Mouse (Mus musculus): ENCODE measurements around the gene Ercc6.

The Ercc6 gene

DNA sequence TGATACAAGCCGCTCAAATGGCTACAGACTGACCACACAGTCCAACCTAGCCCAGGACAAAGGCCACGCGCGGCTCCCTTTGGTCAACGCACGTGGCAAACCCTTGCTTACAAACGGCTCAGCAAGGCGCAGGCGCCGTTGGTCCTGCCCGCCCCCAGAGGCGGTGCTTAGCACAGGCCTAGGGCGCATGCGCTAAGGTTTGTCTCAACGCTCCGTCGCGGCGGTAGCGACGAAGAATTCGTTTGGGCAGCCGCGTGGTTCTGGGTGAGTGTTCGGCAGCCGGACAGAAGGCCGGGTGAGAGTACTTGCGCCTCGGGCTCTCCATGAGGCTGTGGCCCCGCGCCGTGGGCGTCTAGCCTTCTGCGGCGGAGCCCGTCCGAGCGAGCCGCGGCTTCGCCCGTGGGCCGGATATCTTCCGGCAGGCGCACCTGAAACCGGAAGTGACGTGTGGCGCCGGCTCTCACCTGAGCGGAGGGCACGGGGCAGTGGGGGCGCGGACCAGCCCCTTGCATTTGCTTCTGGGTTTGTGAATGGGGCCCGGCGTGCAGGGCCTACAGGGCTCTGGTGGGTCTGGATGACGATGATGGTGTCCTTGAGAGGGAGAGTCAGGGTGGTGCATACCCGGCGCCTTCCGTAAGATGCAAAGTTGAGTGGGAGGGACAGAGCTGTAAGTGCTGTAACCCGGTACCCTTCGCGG, at the start of gene Ercc6:
TSS of gene Ercc6 (plus strand) at position 186 of the 697 bp plus-strand sequence.
- DNase-seq (ENCODE audit: low spot score) = peak; percentile 96

DNA sequence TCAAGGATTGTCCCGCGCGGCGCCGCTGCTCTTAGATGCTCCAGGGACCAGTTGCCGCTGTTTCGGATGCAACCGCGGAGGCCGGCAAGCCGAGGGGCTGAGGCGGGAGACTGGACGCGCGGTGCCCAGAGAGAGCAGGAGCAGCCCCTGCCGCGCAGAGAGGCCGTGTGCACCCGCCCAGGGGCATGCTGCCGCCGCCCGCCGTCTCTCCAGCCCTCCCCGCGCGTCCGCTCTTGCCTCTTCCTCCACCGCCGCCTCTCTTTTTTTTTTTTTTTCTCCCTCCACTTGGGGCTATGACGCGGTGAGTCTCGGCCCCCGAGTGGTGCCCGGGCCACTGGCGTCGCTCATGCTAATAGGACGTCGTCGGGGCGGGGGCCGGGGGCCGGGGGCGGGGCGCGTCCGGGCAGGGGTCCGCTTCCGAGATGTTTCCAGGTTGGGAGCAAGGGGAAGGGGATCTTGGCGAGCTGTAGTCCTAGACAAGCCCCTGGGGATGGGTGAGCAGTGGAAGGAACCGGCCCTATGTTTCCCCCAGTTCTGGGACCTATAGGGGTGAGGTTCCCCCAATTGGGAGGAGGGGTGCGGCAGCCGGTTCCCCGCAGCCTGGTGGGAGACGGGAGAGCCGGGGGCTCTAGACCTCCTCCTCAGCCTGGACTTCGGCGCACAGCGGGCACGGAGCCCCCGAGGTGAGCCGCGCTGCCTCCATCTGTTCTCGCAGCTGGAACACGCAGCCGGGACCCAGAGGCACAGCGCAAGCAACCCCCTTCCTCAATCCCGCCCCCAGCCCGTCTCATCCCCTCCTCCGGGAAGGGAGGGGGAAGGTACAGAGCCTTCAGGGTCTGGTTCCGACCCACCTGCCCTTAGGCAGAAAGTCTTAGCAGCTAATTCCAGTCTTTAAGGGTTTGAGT, 48.5 kb upstream of the Ercc6 start, which contains the start of gene Slc18a3:
TSS of gene Slc18a3 (minus strand) at position 250 of the 905 bp plus-strand sequence.
- no peak for DNase-seq (ENCODE audit: low spot score)

DNA sequence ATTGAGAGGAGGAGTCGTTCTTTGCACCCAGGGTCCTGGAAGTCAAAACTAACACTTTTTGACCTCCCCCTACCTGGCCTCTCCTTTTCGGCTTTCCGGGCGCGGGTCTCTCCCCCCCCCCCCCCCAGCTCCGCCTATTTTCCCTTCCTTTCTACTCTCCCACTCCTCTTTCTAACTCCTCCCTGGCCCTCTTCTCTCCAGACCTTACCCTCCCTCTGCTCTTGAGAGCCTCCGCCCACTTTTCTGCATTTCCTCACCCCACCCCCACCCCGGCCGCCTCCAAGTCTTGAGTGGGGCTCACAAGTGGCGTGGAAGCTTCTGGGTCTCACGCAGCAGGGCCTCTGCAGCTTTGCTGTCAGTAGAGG, 47.8 kb upstream of the Ercc6 start:
- DNase-seq (ENCODE audit: low spot score) = no peak

DNA sequence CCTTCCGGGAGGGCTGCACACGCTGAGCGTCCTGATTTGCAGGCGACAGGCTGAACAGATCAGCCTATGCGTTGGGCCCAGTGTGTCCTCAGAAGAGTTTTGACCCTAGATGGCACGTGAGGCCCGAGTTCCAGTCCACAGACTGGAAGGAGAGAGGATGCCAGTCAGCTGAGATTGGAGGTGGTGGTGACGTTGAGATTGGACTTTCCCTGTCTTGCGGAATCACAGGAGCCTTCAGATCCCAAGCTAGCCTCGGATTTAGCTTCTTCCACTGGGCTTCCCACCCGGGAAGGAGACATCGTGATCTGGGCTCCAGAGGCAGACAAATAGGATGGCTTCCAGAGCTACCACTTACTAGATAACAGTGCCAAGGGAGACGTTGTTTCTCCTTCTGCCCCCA, 47.4 kb upstream of the Ercc6 start, which contains the start of gene Chat:
TSS of gene Chat (minus strand) at position 101 of the 400 bp plus-strand sequence.
- DNase-seq (ENCODE audit: low spot score) = no peak

DNA sequence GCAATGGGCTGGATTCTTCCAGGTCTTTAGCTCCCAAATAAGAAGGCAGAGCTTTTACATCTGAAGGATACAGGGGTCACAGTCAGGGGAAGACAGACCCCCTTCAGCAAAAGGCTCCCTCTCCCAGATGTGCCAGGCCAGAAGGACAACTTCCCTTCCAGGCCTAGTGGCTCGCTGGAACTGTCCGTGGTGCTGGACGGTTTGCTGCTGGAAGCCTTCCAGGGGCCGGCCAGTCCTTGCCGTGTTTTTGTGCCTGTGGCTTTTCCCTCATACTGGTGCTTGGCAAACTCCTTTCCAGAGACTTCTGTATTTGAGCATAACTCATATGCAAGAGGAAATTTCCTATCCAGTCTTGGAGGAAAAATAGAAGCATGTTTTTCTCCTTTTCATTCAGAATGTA, 45.7 kb upstream of the Ercc6 start:
- DNase-seq (ENCODE audit: low spot score) = peak; percentile 68

DNA sequence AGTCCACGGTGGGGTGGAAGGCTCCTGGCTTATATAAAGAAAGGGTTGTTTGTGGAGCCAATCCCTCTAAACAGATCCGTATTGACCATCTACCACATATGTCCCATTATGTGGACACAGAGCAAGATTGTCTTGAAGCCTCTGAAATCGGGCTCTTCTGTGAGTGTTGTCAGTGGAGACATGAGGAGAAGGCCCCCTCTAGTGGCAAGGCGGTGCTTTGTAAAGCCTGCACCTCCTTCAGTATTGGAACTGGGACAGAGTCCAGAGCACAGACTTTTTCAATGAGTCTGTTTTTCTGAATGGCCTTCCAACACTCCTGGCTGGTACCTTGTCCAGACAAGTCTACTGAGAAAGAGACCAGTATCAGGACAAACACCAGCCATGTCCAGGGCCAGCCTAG, 40.3 kb upstream of the Ercc6 start:
- DNase-seq (ENCODE audit: low spot score) = peak; percentile 76

DNA sequence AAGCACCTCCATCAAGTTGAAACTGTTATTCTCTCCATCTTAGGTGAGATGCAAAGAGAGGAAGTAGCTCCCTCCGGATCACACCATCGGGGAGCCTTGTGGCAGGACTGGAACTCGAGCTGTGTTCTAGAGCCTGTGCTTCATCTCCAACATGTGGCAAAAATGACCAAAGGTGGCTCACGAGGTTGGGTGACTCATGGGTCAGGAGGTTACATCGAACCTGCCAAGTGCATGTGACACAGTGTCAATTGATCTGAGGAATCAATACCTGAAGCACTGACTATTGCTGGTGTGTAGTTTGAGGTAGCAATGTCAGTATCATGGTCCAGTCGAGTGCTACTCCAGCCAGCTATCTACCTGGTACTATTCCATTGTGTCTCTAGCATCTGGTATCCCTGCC, 36.8 kb upstream of the Ercc6 start:
- DNase-seq (ENCODE audit: low spot score) = no peak

DNA sequence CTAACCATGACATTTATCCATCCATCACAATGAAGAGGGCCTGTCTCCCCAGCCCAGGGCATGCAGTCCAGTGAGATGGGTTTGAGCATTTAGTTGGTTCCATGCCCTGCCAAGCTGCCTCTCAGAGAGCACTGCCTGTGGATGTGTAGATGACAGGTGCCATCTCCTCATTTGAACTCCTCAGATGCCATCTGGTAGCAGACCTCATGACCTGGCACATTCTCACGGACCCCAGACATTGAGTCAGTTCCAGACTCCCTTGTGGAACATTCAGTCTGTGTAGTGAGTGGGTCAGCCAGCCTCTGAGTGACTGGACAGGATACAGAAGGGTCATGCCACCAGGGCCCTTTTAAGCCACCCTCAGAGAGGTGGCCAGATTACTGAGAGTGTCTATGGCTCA, 35.7 kb upstream of the Ercc6 start:
- DNase-seq (ENCODE audit: low spot score) = no peak

DNA sequence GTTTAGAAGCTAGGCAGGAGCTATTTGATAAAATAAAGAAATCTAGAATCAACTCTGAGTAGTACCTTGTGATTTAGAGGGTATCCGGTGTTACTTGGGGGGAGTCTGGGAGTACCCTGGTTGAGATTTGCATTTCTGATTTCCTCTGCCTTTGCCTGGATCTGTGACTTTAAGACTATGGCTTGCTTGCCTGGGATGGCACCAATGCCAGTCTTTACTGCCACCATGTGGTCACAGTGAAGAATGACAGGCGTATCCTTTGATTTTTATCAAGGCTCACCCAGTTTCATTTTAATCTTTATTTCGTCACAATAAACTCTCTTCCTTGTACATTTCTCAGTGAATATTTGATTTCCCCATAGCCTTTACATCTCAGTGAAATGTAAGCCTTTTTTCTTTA, 31.3 kb upstream of the Ercc6 start:
- peak; percentile 68 for DNase-seq (ENCODE audit: low spot score)

DNA sequence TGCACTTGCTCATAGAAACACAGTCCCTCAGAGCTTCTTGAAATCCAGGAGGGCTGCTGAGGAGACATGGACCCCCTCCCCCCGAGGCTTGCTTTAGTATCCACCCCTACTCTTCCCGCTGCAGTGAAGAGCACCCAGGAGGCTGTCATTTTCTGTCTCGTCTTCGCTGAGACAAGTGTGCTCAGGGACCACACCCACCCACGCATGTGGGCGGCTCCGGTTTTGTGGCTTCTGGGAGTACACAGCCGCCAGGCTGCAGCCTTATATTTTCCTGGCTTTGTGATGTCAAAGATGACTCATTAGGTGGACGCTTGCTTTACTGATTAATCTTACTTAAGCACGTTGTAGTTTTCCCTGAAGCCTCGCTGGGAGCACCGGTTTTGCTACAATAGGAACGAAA, 20.8 kb upstream of the Ercc6 start:
- DNase-seq (ENCODE audit: low spot score) = no peak

DNA sequence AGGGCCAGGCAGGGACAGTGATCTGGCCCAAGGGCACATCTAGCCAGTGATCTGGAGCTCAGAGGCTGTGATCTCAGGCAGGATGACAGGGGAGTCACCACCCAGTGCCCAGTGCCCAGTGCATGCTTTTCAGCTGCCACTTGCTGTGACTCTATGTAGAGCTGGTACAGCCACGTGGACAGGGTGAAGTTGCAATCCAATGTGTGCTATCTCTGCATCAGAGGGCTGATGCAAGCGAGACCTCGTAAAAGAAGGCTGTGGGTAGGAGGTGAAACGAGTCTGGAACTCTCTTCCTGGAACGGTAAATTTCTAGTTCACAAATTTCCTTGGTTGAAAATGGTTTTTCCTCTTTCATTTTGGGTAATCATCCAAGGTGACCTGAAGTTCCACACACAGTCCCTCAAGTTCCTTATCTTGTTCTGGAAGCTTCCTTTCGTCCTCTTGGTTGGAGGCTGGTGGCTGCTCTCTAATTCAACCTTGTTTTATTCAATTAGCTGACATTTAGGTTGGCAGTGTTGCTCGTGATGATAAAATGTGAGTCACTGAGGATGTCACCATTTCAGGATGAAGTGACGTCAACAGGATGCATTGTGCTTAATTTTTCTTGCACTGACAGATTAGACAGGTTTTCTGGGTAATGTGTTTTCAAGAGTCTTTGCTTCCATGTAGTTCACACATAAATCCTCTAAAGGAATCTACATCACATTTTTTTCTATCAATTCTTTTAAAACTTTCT, 17.0 kb upstream of the Ercc6 start:
- DNase-seq (ENCODE audit: low spot score) = no peak

DNA sequence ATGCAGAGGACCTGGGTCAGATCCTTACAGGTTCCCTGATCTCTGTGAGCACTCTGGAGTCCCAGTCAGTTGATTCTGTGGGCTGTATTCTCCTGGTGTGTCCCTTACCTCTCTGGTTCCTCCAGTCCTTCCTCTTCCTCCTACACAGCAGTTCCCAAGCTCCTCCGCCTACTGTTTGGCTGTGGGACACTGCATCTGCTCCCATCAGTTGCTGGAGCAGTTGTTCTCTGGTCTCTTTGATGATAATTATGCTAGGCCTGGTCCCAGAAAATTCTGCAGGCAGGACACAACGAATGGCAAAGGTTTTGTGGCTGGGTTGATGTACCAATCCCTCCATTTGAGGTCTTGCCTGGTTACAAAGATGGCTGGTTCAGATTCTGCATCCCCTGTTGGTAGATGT, 12.0 kb upstream of the Ercc6 start:
- no peak for DNase-seq (ENCODE audit: low spot score)

DNA sequence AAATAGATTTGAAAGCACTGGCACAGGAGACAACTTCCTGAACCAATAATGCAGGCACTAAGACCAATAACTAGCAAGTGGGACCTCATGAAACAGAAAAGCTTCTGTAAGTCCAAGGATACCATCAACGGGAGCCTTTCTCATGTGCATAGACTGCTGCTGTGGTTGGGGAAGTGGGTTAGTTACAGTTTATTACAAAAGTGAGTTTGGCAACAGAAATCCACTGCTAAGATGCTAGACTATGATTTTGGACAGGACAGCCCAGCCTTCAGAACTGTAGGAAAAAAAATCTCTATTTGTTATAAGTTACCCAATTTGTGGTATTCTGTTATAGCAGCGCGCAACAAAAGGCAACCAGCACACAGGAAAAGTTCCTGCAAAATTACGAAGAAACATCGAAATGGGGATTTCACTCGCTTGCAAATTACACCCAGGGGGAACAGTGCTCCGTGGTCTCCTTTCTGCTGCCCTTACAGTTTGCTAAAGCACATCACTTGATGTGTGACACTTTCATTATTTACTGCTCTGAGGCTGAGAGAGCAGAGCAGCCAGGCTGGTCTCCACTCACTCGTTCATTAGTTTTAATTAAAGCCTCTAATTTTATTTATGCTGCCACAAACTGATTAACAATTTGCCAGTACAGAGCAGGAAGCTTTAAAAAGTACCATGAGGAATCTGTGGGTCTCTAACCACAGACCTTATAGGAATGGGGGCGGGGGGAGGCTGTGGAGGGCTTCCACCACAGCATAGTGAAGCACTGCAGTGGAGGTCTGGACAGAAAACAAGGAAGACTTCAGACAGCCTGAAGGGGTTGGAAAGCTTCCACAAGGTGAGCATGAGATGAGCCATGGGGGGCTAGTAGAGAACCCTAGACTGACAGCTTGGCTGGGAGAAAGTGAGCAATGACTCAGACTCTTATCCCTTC, 10.3 kb upstream of the Ercc6 start:
- DNase-seq (ENCODE audit: low spot score) = no peak

DNA sequence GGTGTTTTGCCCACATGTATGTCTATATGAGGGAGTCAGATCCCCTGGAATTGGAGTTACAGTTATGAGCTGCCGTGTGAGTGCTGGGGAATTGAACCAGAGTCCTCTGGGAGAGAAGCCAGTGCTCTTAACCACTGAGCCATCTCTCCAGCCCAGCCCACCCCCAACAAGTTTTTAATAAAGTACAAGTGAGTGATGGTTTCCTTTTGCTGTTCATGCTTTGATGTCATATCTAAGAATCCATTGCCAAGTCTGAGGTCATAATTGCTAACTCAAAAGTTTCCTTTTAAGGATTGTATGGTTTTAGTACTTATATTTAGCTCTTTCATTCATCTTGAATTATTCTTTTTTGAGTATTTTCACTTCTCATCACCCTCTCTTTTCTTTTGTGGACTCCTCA, 9.4 kb upstream of the Ercc6 start:
- no peak for DNase-seq (ENCODE audit: low spot score)

DNA sequence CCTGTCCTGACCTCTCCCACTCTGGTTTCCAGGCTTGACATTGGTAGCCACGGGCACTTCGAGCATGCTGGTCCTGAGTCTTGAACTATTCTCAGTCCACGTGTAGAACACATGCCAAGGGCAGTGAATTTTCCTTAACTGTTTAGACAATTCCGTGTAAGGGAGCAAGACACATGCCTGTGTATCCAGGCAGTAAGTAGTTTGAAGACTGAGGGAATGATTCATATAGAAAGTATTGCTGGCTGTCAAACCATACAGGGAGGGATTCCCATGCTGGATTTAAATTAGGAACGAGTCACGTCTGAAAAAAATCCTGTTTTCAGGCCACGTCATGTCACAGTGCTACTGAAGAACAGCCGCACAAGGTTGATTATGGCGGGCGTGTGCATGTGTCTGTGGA, 7.0 kb upstream of the Ercc6 start:
- no peak for DNase-seq (ENCODE audit: low spot score)

DNA sequence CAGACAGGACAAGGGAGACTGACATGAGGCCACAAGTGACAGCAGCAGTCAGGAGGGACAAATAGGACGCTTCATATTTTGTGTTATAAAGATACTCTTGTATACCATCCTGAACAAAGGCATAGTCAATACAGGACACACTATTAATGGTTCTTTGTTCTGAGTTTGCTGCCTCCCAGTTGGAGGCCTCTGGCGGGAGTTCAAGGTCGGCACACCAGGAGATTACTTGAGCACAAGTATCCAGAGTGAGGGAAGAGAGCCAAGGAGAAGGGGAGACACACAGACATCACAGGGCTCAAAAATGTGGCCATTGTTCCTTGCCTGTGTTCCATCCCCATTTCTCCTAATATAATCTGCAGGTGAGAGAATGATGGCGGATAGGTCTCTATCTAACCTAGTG, 6.1 kb upstream of the Ercc6 start:
- DNase-seq (ENCODE audit: low spot score) = no peak

DNA sequence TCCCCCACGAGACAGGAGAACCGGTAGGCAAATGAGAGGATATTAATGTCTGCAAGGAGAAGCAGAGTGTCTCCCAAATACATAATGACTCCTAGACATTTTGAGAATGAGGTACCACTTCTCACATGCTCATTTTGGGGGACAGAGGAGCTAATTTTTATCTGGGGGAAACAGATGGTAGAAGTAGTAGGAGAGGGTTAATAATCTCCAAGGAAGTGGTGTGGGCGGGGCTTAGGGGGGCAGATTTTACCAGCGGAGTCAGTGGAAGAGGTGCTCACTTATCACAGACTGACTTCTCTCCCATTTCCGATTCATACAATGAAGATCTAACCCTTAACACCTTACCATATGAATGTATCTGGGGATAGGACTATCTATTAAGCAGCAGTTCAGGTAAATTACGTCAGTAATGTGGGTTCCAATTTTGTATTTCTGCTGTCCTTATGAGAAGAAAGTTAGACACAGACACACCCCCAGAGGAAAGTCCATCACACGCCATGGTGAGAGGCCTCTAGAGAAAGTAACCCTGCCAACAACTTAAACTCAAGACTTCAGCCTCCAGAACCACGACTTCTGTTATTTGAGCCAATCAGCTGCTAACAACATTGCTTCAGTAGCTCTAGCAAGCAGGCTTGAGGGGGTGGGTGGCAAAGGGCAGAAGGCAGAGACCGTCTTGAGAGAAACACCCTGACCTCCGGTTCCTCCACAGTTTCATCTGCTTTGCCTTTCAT, 5.1 kb upstream of the Ercc6 start:
- DNase-seq (ENCODE audit: low spot score) = no peak

DNA sequence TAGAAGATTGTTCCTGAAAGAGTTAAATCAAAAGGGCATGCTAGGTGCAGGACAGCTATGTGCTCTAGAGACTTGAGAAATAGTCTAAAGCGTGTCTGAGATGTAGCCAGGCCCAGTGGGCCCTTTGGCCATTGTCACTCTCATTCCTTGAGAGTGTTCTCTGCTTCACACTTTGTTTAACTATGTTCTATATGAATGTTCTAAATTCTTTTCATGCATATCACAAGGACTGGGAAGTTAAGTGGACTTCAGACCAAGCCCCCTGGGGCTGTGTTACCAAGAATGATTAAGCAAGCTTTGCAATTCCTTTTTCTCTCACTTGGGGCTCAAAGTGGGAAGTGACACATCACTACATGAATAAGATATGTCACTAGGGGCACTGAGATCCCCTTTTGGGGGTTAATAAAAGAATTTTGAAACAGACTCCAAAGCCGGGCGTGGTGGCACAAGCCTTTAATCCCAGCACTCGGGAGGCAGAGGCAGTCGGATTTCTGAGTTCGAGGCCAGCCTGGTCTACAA, 3.8 kb upstream of the Ercc6 start:
- no peak for DNase-seq (ENCODE audit: low spot score)

DNA sequence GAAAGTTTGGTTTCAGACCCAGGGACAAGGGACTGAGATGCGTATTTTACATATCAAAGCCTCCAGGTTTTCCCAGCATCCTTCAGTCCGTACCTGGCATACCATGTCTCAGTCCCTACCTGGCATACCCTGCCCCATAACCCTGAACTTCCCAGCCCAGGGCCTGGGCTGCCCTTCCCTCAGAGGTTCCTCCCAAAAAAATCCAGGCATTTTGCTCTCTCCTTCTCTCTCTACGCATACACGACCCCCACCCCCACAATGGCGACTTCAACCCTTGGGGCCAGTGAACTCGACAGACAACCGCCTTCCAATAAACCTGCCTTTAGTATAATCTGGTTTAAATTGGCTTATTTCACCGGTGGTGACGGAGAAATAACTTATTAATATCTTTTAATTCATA, 409 bp upstream of the Ercc6 start:
- DNase-seq (ENCODE audit: low spot score) = no peak

DNA sequence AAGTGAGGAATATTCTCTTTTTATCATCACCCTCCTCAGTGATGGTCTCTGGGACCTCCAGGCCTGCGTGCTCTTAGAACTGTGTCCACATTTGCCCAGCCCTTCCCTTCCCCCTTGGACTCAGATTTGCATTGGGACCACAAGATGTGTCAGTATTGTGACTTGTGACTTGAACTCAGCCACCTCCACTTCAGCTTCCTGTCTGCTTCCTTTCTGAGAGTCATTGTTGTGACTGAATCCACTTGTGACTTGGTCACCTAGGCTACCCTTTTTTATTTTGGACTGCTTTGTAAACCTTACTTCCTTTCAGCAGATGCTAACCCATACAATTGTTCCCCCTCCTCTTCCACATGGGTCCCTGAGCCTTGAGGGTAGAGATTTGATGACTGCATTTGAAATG, 2.8 kb downstream of the Ercc6 start:
- no peak for DNase-seq (ENCODE audit: low spot score)

DNA sequence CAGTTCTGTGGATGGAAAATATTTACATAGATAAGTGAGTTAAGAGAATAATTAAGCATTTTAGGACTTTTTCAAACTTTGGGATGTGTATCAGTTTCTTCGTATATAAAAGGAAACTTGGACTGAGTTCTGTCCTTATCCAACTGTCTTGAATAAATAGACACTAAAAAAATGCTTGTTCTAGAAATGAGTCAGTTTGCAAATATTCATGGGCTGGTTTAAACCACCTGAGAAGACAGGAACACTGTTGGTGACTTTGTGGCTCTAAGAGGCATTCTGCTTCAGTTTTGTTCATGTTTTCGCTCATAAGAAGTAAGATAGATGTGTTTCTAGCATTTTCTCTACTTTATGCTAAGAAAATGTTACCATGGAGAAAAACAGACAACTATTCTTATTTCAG, 5.2 kb downstream of the Ercc6 start:
- DNase-seq (ENCODE audit: low spot score) = no peak
